Mouse (Mus musculus): Measurements from ENCODE around the gene Apob.
"Not testable (repeated sequence)": the region's sequence is repeated elsewhere in the genome, so short reads cannot be mapped to it uniquely, and the experiment has no call there.

The Apob gene

DNA sequence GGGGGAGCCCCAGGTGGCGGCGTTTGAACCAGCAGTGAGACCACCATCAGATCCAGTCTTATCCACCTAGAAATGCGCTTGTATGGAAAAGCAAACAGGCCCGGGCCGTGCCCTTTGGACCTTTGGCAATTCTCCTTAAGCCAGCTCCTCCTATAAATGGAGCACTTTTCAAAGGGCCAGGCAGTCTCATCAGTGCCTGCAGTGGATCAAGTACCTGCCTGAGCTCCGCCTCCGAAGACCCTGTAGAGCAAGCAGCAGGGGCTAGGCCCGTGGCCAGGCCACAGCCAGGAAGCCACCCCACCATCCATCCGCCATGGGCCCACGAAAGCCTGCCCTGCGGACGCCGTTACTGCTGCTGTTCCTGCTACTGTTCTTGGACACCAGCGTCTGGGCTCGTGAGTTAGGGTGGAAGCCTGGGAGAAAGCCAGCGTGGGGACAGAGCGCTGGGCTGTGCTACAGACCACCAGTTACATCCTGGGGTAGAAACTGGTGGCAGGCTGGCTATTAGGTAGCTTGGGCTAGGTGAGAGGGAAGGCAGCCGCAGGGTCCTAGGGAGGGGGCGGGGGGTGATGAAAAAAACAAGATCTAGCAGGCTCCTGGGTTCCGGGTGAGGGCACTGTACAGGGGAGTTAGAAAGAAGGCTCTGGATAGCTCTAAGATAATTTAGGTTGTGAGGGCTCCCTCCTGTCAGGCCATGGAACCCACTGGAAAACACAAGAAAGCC lies at the start of gene Apob:
TSS of gene Apob (plus strand) at position 183 of the 724 bp plus-strand sequence.
- no peak for DNase-seq

DNA sequence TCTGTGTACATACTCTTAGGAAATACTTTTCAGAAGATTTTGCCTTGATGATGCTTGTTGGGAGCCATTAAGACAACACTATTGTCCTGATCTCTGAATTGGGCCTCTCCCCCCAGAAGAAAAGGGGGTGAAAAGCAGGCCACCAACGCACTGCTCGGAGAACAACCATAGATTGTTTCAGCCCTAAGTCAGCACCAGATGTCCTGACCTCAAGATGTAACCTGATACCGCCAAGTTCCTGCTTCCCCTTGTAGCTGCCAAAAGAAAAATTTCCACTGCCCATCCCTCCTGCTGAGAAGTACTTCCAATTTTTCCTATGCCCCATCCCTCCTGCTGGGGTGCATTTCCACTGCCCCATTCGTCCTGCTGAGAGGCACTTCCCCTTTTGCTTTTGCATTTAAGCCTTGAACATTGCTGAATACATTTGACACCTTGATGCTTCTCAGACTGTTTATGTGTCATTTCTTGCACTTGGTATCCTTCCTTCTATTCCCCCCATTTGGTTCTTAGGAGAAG lies 45.0 kb upstream of the Apob start:
- DNase-seq = no peak

DNA sequence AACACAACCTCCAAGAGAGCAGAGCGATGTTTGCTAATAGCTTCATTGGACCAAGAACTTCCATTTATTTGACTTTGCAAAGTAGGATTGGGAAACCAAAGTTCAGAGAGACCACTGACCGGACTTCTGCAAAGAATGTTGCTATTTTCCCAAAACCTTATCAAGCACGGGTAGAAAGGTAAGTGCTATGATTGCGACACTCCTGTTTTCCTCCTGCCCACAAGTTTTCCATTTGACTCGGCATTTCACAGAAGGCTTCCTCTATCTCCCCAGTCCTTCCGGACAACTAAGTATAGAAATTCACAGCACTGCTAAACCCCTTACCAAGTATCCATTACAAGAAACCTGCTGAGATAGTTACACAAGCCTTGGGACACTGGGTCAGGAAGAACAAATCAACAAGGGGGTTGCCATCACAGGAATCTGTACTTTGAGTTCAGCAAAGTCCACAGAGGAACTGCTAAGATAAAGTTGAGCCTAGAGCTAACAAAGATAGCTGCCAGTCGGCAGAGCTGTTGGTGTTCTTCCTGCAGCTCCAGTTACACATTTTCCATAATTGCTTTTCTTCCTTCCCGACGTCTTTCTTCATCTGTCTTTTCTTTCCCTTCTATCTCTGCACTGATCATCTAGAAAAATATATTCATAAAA lies 27.2 kb upstream of the Apob start:
- no peak for DNase-seq

DNA sequence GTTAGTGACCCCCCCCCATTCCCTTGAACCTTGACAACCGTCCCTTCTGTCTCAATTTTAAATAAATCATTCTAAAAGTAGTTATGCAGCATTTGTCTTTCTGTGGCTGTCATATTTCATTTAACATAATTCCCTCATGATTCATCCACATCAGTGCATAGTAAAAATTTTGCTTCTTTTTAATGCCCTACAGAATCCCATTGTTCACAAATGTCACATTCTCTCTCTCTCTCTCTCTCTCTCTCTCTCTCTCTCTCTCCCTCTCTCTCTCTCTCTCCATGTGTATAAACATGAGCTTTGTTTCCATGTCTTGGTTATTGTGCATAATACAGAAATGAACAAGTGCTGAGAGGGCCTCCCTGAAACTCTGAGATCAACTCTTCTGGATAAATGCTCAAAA lies 18.6 kb upstream of the Apob start:
- DNase-seq = no peak

DNA sequence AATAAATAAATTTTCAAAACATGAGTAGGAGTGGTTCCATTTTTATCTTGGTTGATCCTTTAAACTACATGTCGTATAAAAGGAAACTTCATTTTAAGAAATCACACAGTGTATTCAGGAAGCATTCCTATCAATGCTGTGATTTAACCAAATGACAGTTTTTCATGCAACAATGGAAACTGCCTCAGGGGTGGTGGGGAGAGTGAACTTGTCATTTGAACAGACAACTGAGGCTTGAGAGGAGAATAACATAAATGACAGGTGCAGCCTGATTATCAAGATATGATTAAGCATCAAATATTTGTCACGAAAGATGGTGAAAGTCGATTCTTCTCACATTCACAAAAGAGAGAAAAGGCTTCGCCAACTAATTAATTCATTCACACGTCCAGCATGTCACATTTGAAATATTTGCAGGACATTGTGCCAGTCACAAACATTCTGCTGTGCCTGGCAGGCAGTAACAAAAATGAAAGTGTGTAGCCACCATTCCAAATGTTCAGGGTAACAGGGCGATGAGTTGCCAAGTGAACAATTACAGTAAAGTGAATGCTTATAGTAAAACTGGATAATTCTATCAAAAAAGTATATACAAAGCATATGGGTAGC lies 18.0 kb upstream of the Apob start:
- DNase-seq = no peak

DNA sequence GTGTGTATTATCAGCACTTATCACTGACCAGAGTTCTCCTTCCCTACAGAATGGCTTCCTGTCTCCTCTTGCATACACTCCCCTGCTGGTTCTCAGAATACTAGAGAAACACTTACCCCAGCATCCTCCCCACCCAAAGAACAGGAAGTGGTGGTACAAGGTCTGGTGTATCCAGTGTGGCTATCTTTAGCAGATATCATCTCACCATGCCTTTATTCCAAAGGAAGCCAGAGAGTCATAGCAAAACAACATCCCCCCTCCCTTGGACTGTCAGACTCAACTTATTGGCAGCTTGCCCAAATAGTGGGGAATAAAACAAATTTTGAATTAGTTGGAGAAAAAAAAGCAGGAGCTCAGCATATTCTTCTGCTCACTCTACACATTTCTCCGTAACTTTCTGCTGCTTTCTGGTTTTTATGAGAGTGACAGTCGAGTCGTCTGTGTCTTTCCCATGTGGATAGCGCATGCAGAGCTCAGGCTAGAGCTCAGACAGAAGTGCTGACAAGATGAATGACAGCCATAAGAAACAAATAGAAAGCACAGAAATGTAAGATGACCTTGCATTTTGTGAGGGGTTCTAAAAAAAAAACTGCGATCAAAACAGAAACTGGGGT lies 15.0 kb upstream of the Apob start:
- DNase-seq = no peak

DNA sequence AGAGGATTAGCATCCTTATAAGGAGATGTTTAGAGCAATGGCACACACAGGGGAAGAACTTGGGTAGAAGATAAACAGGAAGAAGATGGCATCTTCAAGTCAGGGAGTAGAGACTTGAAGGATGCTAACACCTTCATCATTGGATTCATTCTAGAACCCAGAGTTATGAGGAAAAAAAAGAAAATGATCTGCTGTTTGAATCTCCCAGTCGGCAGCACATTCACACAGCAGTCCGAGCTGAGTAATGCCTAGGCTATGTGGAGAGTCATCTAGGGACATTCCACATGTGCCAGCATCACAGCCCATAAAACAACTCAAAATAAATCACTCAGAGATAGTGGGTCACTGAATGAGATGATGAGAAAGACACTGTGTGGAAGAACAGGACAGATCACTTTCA lies 10.2 kb upstream of the Apob start:
- DNase-seq = no peak

DNA sequence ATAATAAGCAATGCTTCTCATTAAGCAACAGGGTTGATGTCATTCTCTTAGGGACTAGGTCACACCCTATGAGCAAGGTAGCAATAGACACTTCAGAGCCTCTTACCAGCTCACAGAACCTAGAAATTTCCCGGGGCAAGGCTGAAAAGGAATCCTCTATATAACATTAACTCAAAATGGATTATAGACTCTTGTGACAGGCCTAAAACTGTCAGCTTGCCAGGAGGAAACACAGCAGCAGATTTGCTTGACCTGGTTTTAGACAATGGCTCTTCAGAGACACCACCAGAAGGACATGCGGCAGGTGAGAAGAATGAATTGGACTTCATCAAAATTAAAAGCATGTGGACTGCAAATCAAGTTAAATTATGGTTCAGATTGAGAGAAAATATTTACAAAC lies 7.1 kb upstream of the Apob start:
- no peak for DNase-seq

DNA sequence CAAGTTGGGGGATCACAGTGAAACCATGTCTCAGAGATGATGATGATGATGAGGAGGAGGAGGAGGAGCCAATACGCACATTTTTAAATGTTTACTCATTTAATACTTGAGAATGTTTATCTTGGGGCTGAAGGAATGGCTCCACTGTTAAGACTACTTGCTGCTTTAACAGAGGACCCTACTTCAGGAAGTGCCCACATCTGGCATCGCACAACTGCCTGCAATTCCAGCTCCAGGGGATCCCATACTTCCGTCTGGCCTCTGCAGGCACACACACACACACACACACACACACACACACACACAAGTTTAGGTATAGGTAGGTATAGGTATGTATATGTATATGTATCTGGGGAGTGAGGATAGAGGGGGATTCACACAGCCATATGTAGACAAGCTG lies 6.6 kb upstream of the Apob start:
- DNase-seq = no peak

DNA sequence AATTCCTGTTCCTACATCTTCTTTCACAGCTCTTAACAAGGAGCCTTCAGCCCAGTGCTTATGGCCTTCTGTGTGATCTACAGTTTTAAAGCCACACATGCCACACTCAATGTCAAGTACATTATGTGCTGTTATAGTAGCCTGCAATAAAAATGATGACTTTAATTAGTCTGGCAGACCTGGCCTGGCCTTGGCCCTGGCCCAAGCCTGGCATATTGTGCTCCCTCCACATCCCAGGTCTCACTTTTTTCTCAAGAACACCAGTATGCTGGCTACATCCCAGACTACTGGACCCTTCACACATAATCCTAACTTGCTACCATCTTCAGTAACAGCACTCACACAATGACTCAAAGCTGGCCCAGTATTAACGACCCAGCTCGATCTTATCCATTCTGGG lies 5.7 kb upstream of the Apob start:
- no peak for DNase-seq

DNA sequence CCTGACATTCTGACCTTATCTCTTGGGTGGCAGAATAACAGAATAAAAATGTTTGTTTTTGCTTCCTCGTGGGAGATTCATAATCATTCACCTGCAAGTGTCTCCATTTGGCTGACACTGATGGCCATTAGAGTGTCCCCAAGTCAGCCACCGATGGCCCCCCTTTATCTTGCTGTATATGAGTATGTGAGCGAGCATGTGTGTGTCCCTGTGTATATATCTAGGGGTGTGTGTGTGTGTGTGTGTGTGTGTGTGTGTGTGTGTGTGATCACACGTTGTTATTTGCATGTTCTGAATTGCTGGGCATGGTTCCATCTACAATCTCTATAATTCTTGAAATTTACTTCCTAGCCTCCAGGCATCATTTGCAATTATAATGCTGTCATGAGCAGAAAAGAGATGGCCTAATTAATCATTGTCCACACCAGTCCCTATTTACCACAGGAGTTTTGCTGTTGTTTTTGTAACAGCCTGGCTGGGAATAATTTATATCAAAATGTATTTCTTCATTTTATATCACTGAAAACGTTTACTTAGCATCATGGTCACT lies 3.6 kb upstream of the Apob start:
- no peak for DNase-seq

DNA sequence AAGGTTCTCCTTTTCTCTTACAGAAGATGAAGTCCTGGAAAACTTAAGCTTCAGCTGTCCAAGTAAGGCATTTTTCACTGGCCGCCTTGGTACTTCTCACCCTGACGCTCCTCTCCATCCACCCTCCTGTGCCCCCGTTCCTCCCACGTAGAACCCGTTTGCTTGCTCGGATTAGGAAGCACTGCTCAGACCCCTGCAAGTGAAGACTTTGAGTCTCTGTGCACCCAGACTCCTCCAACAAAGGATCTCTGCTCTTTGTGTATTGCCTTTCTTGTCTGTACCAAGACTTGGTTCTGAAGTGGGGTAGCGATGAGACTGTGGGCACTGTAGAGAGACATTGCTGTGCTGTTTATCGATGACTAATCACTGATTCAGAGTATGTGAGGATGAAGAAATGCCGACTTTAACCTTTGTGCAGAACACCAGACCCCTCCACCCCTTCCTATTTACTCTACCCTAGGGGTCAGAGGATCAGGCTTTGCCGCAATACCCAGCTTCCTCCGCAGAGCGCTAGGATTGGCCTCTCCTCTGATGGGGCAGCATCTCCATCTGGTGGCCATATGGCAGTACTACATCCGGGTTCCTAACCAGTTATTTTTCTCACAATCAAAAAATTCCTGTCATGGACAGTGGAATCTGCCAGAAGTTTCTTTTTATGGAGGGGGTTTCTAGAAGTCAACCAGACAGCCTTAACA lies 889 bp downstream of the Apob start:
- DNase-seq = peak; percentile 83

DNA sequence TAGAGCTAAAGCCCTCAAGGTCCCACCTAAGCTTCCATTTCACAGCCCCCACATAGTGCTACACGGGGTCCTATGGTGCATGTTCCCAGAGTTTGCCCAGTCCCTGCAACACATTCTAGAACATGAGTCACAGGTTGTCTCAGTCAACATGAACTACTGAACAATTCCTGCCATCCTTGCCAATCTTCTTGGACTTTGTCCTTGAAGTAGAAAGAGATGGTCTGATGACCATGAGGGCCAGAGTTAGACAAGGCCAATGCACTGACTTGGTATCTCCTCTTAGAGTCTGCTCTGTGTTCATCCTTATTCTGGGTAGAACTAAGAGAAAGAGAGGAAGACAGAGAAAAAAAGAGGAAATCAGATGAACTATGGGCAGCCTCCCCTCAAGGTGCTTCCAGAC lies 7.0 kb downstream of the Apob start:
- no peak for DNase-seq

DNA sequence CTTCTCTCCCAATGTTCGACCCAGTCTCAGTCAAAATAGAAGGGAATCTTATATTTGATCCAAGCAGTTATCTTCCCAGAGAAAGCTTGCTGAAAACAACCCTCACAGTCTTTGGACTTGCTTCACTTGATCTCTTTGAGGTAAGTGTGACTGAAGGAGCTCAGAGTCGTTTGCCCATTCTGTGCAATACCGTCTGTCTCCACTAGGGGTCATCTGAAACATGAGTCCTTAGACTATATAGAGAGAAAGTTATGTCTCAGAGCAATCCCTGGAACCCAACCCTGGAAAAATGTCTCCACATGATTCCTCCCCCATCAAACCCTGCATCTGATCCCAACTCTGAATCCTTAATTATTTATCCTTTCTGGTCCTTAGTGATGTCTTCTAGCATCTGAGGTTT lies 13.4 kb downstream of the Apob start:
- DNase-seq = peak; percentile 62

DNA sequence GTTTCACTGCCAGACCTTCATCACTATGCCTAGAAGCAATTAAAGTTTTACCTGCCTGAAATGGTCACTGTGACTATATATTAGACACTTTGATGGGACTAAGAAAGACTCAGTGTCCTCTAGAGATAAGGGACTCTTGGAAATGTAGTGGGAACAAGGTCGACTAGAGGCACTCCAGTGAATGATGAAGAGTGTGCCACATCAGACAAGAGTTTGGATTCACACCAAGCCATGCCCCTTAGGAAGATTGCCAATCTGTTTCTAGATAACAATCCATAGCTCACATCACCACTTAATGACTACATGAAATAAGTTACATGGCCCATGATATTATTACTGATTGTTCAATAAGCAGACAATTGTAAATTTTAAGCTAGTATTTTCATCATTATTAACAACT lies 14.1 kb downstream of the Apob start:
- no peak for DNase-seq

DNA sequence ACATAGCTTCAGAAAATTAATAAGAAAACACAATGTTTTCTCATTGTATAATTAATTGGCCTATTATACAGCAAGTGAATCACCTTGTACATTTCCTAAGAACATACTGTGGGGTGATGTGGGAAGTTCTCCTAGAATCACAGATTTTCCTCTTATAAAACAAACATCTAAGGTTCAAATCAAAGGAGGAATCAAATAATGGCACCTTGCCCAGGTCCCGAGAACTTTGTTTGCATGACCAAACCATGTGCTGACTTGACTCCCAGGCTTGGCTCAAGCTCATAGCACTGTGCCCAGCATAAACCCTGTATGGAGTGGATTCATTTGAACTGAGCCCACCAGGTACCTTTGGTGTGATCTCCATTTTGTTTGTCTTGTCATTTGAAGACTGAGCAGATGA lies 43.5 kb downstream of the Apob start:
- no peak for DNase-seq

DNA sequence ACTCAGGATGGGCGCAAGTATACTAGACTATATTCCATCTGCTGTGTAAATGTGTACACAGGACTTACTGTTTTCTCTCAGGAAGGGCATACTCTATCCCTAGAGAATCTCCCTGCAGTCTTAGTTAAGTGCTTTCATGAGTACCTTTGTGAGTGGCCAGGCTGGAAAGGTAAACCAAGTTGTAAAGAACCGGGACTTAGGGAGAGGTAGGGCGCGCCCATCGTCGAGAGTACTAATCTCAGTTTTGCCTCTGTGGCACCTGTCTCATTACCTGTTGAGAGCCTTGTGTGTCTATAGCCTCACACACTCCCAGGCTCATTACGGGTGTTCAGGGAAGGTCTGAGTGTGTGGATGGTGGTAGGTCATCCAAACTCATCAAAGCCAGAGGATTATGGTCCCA lies 52.1 kb downstream of the Apob start:
- no peak for DNase-seq

DNA sequence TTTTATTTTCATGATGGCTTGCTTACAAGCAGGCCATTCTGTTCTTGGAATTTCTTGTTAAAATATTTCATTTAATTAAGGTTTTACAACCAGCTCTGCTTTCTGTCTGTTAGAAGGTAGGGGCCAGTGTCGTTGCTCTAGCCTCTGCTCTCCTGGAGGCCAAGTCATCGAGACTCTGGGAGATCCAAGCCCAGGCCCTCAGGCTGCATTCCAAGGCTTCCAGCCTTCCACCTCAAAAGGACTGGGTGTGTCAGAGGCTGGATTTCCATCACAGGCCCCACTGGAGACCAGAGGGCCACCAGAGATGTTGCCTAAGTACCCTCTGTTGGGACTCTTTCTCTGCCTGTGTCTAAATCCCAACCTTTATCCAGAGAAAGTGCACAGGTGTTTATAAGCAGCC lies 52.6 kb downstream of the Apob start:
- DNase-seq = no peak

DNA sequence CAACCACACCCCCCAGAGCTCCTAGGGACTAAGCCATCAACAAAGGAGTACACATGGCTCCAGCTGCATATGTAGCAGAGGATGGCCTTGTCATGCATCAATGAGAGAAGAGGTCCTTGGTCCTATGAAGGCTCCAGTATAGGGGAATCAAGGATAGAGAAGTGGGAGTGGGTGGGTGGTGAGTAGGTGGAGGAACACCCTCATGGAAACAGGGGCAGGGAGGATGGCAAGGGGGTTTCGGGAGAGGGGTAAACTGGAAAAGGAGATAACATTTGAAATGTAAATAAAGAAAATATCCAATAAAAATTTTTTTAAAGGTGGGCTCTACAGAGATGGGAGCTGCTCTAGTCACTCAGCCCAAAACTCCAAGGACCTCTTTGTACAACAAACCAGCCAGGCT lies 53.7 kb downstream of the Apob start:
- DNase-seq = not testable (repeated sequence)

DNA sequence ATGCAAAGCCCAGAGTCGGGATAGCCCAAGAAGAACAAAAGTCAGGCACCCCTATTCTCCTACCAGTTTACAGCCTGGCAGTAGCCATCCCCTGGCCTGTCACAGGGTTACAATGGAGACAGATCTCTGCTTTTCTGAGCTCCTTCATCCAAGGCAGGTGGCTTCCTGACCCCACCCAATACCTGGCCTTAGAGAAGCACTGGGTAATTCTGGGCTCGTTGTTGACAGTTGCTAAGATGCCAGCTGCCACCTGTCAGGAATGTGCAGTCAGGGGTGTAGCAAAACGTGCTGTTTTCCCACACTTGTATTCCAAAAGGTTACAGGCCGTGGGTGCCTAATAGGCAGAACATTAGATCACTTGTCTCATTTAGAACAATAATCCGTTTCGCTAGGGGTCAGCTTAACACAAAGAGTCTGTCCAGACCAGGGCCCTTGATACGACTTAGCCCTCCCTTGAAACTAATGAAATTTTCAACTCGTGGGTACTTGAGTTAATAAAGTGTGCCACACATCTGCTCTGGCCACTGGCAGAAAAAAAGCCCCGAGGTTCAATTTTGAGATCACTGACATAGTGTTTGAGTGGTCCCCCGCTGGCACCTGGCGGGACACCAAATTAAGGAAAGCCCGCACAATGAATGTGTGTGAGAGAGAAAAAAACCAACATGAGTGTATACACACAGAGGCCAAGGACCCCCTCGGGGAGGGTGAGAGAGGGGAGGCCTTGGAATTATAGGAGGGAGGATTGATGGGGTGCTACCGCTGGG lies 54.3 kb downstream of the Apob start:
- no peak for DNase-seq

DNA sequence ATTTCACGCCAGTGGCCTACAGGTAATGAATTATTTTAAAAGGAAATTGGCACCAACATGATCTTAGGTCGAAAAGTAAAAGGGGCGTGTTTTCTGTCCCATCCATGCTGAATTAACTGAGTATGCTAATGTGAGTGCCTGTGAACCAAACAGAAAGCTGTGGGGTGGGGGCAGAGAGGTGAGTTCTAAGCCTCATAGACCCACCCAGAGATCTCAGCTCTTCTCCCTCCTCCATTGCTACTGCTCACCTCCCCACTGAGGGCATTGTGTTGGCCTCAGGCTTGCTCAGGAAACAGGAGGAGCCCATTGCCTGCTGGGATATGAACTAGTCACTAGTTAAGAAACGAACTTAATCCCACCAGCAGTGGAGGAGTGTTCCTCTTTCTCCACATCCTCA lies 54.9 kb downstream of the Apob start:
- DNase-seq = no peak

DNA sequence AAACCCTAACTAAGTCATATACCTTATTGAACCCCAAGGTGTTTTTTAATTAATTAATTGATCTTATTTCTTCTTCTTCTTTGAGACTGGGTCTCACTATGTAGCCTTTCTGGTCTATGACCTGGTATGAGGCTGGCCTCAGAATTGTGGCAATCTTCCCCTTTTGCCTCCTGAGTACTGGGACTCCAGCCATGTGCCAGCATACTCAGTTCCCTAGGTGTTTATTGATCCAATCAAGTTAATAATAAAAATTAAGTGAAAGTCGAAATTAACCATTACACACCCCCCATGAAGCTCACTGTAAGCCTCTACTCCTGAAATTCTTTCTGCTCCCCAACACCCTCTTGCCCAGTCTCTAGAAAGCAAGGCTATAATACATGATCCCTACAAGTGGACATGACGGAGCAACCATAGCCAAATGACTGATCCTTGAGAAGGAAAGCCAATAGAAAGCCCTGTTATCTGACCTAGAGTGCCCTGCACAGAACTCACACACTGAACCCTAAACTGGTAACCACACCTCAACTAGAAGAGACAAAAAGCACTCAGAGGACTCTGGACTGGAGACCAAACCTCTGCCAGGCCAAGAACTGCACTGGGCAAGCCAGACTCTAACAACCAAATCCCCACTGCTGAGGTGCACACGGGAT lies 60.8 kb downstream of the Apob start:
- DNase-seq = no peak
